Mouse (Mus musculus) megakaryocyte, embryonic 14.5 days (primary cell): Measurements from ENCODE around the gene Sytl4.

ENCODE experiments used
- FLI1 ChIP-seq: IDR thresholded peaks from 2 replicates; pipeline ENCODE4 v1.6.1; 2012; ENCODE audit warnings: low read length, inconsistent platforms, mixed read lengths
- GATA1 ChIP-seq: IDR thresholded peaks from 3 replicates; pipeline ENCODE4 v1.6.1; 2012; ENCODE audit warnings: mixed read lengths, low read length, inconsistent platforms, borderline replicate concordance

DNA sequence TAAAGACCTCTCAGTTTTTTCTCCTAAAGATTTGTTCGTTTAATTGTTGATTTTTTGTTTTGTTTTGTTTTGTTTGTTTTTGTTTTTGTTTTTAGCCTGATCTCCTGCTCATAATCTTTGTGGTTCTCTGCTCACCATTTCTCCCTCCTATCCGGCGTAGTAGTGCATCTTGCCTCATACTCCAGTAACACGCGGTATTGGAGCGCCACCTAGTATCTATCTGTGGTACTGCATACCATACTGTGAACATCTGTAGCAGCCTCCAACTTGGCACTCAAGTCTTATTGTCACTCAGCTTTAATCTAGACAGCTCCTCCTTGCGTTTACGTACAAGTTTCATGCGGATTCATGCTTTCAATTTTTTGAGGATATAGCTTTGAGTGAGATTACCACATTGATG is 37.4 kb upstream of the Sytl4 start:
- no peak for TF ChIP-seq GATA1
- TF ChIP-seq FLI1 = no peak
